Mouse (Mus musculus) forebrain, postnatal 0 days (tissue): ENCODE measurements at regions not wholly inside any gene's neighbourhood (a gene's known extent, or its start where the extent isn't known, plus 50 kb on each side); places are given as distances from the start of the nearest gene placed in this dataset.
"Not testable (repeated sequence)": the region's sequence is repeated elsewhere in the genome, so short reads cannot be mapped to it uniquely, and the experiment has no call there.

Experiments used
- ATAC-seq: fragments of 200-750 bp; cut with Nextera tagmentation; 2 replicates; pipeline ENCODE4 v1.8.0; 2017; ENCODE audit warnings: mild to moderate bottlenecking, moderate library complexity
- DNase-seq: peaks from one replicate; pipeline ENCODE4 v3.0.0-alpha.2; 2015
- H3K27ac ChIP-seq: fragments of 300-500 bp; sonication (generic); 2 replicates; pipeline ENCODE4 v1.5.1; 2014; ENCODE audit warnings: low read depth, mild to moderate bottlenecking, antibody characterized with exemption, low read length, moderate library complexity, mixed read lengths
- H3K27me3 ChIP-seq: fragments of 300-500 bp; sonication (generic); 2 replicates; pipeline ENCODE4 v1.6.1; 2014; ENCODE audit warnings: mild to moderate bottlenecking, low read length, mixed read lengths; ENCODE audit not compliant: insufficient read depth
- H3K36me3 ChIP-seq: fragments of 300-500 bp; sonication (generic); 2 replicates; pipeline ENCODE4 v1.6.1; 2014; ENCODE audit warnings: mild to moderate bottlenecking, moderate library complexity; ENCODE audit not compliant: insufficient read depth
- H3K4me1 ChIP-seq: fragments of 300-500 bp; sonication (generic); 2 replicates; pipeline ENCODE4 v1.6.1; 2014; ENCODE audit warnings: antibody characterized with exemption; ENCODE audit not compliant: insufficient read depth
- H3K4me2 ChIP-seq: fragments of 300-500 bp; sonication (generic); 2 replicates; pipeline ENCODE4 v1.6.1; 2014; ENCODE audit warnings: low read depth, mild to moderate bottlenecking, moderate library complexity
- H3K4me3 ChIP-seq: fragments of 300-500 bp; sonication (generic); 2 replicates; pipeline ENCODE4 v1.5.1; 2014; ENCODE audit warnings: low read depth, low read length, mixed read lengths
- H3K9ac ChIP-seq: fragments of 300-500 bp; sonication (generic); 2 replicates; pipeline ENCODE4 v1.6.1; 2014; ENCODE audit warnings: mild to moderate bottlenecking
- H3K9me3 ChIP-seq: fragments of 300-500 bp; sonication (generic); 2 replicates; pipeline ENCODE4 v1.6.1; 2016; ENCODE audit warnings: low read length
- CTCF ChIP-seq: sonication (generic); IDR thresholded peaks from 2 replicates; pipeline ENCODE4 v1.5.1; 2016; ENCODE audit warnings: antibody characterized with exemption, control low read depth, low read depth
- WGBS: fragments of 180-500 bp; shearing (Covaris S2); extraction: QIAGEN DNeasy Blood & Tissue Kit; methylation state at CpG from one replicate; pipeline ENCODE4 v1.1.7; 2014; 5-methylcytosine and 5-hydroxymethylcytosine counted together

DNA sequence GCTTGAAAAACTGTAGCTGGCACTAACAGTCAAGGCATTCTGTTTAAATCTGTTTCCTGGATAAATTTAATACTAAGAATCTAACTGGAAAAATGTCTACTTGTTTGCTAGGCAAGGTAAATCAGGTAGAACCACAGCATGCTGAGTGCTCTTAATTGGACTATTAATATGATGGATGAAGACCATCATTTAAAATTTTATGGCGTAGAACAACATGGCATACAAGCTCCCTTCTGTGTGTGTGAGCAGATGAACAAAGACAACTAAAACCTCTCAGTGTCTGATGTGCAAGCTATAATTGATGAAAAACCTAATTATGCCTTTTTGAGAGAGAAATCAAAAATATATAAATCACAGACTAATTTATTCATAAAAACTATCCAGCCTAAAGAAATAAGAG, 705.7 kb upstream of the Cobl start:
- no peaks in the 10 kb centered on the region for H3K9me3 ChIP-seq
- H3K4me2 ChIP-seq = no peak overlapping the region
- no peak overlapping the region for H3K9ac ChIP-seq
- no peak for TF ChIP-seq CTCF
- no peak for DNase-seq
- H3K4me3 ChIP-seq = no peak overlapping the region
- H3K27me3 ChIP-seq = no peaks in the 10 kb centered on the region
- no peak for ATAC-seq
- 80% methylated on average over 1 of the region's 1 CpGs for WGBS
- no peaks in the 10 kb centered on the region for H3K36me3 ChIP-seq
- no peak overlapping the region for H3K27ac ChIP-seq
- H3K4me1 ChIP-seq = no peaks in the 10 kb centered on the region

DNA sequence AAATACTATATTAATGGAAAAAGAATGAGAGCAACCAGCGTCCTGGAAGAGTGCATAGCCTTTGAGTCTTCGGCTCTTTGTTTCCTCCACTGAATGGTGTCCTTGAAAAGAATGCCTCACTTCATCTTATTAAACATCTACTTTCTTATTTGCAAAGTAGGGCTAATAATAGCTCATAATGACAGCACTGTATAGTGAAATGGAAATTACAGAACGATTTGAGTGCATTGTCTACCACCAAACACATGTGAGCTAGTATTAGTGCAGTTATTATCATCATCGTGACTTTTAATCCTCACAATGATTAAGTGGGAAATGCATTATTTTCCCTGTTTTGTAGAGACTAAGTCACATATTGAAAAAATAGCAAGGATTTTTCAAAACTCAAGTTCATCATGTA, 687.1 kb upstream of the Cobl start:
- Histone ChIP-seq H3K4me3 (no peak overlapping the region), H3K4me2 (no peak overlapping the region), H3K36me3 (no peaks in the 10 kb centered on the region), H3K4me1 (no peaks in the 10 kb centered on the region), H3K27me3 (no peaks in the 10 kb centered on the region), H3K9ac (no peak overlapping the region), H3K27ac (no peak overlapping the region), H3K9me3 (no peaks in the 10 kb centered on the region)
- DNase-seq (no peak), ATAC-seq (peak; percentile 73; the same call in 1 of the 2 replicates)
- no peak for TF ChIP-seq CTCF
- 42% methylated on average over 4 of the region's 4 CpGs for WGBS

DNA sequence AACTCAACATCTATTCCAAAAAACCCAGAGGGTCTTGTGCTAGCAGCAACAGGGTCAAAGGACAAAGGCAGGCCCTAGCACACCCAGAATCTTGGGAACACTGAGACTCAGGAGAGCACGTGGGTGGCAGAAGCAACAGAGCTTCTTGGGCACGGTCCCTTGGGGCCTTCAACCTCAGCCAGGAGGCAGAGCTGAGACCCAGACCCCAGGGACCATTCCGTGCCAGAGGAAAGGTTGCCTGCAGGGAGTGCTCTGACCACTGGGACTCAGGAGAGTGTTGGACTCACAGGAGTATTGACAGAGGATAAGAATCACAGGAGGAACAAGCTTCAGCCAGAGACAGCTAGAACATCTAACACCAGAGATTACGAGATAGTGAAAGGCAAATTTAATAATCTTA, 678.0 kb upstream of the Cobl start:
- not testable (repeated sequence) for H3K9me3 ChIP-seq, H3K4me1 ChIP-seq, H3K27ac ChIP-seq, ATAC-seq, H3K4me3 ChIP-seq, H3K36me3 ChIP-seq, H3K27me3 ChIP-seq, H3K4me2 ChIP-seq, H3K9ac ChIP-seq, DNase-seq
- 91% methylated on average over 4 of the region's 4 CpGs for WGBS

DNA sequence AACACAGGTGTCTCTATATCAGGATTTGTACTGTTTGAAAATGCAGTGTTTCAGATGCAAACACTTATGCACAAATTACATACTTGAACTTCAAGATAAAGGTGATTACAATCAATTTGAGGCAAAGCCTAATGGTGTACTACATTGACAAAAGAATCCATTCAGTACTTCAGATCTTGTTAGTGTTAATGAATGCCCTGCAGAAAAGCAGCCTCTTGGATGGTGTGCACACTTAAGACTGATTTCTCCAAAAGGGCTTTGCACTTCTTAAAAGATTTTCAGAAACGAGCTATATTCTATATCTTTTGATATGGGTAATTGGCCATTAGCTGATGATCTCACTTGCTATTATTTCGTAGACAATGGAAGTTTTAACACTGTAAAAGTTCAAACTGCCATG, 662.0 kb upstream of the Cobl start:
- 27% methylated on average over 2 of the region's 2 CpGs for WGBS
- ATAC-seq = no peak

DNA sequence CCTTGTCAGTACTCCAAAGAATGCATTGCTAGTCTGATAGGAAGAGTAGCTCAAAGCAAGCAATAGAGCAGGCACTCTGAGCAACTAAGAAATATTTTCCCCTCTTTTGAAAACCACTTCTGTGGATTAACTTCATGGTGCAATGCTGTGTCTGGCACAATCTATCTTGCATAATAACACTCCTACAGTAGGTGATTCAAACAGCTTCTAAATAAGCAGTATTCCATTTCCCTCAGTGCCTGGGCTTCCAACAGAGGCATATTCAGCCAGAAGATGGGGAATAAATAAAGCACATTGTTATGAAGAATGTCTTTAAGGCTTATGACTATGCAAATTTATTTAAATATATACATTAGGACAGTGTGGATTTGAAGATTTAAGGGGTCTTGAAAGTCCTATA, 647.7 kb upstream of the Cobl start:
- Histone ChIP-seq H3K27me3 (no peaks in the 10 kb centered on the region), H3K4me3 (no peak overlapping the region), H3K4me1 (no peaks in the 10 kb centered on the region), H3K36me3 (no peaks in the 10 kb centered on the region), H3K9me3 (no peaks in the 10 kb centered on the region), H3K9ac (no peak overlapping the region), H3K27ac (no peak overlapping the region), H3K4me2 (no peak overlapping the region)
- ATAC-seq (no peak), DNase-seq (no peak)
- TF ChIP-seq CTCF = no peak

More for the DNA sequence above, 662.0 kb upstream of the Cobl start:
- Histone ChIP-seq H3K9me3 (no peaks in the 10 kb centered on the region), H3K36me3 (no peaks in the 10 kb centered on the region), H3K4me1 (no peaks in the 10 kb centered on the region), H3K27ac (no peak overlapping the region), H3K4me3 (no peak overlapping the region), H3K27me3 (no peaks in the 10 kb centered on the region), H3K9ac (no peak overlapping the region), H3K4me2 (no peak overlapping the region)
- no peak for DNase-seq
- TF ChIP-seq CTCF = no peak
